Mouse (Mus musculus) liver (tissue): ENCODE measurements around the gene Bmp2.

Experiments used
- DNase-seq: peaks from one replicate; pipeline ENCODE4 v3.0.0-alpha.2; 2020; ENCODE audit warnings: mixed read lengths

Bmp2 gene

GRCm38 (mm10) chr2:133552031-133552841 is at the start of gene Bmp2:
Gene Bmp2 (plus strand): TSS chr2:133552159.
- peak; percentile 52 for DNase-seq

DNA sequence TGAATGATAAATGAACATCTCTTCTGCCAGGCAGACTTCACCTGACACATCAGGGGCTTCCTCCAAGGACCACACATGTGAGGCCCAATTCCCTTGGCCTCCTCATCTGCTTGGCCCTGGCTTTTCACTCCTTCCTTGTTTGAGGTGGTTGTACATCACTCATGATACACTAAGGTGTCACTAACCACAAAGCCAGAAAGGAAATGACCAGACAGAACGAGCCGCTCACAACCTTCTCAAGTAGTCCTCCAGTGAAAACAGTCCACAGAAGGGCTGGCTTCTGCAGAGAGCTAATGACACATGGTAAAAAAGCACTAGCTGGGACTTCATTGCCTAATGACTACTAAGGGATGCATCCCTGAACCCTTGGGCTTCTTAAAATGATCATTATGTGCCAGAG is 46.3 kb upstream of the Bmp2 start:
- DNase-seq: no peak

DNA sequence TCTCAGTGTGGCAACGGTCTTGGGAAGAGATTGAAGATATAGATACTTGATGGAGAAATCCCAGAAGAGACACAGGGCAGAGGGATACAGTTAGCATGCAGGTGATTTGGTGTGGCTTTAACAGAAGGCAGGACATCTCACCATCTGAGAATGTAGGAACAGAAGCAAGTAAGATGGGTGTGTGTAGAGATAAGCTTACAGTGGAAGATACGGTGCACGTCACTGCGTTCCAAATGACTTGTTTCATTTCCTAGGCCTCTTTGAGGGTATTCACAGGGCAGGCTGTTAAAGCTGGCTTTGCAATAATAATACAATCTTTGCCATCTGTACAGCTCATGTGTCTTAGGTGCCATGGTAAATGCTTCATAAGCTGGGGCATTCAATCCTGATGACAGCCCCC is 44.9 kb upstream of the Bmp2 start:
- no peak for DNase-seq

- DNase-seq: no peak
Measured at GRCm38 (mm10) chr2:133509141-133509540, 42.8 kb upstream of the Bmp2 start.

DNA sequence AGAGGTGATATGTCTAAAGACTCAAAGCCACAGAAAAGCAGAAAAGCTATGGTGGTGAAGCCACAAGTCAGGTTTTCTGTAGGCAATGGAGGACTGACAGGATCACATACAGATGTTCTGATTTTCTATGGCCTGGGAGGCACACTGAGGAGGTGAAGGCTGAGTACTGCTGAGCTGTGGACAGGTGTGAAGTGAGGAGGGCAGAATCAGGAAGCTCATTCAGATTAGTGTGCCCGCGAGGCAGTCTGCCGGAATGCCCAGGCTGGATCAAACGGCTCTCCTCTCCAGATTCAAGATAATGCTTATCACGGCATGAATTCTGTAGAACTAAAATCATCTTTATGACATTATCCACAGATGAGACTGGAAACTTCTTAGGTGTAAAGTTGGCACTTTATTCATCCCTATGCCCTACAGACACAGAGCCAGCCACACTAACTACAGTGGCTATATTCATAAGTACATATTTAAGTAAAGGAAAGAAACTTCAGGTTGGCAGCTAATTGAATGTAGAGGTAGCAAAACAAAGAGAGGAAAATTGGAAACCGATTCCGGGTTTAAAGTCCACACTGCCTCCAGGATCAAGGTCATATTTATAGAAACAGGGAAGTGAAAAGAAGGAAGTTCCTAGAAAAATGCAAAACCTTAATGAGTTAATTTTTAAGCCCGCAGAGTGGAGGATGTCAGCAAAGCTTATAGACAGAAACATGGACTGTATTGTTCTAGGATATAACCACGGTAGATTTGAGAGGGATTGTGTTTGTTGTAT is 40.8 kb upstream of the Bmp2 start:
- DNase-seq: no peak

- no peak for DNase-seq
Measured at GRCm38 (mm10) chr2:133516331-133517046, 35.5 kb upstream of the Bmp2 start.

DNA sequence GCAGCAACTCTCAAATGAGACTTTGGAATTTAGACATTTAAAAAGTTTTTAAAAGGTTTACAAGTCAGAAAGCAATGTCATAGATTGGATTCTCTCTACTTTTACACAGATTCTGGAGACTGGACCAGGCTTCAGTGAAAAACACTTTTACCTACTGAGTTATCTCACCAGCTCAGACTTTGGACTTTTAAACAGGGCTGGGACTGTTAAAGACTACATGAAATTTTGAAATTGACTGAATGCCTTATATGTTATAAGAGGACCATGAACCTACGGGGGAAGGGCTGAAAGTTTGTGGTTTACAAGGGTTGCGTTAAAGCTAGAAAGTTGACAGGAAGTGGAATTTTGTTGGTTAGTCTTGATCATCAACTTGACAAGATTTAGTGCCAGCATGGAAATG is 34.1 kb upstream of the Bmp2 start:
- DNase-seq: no peak

DNA sequence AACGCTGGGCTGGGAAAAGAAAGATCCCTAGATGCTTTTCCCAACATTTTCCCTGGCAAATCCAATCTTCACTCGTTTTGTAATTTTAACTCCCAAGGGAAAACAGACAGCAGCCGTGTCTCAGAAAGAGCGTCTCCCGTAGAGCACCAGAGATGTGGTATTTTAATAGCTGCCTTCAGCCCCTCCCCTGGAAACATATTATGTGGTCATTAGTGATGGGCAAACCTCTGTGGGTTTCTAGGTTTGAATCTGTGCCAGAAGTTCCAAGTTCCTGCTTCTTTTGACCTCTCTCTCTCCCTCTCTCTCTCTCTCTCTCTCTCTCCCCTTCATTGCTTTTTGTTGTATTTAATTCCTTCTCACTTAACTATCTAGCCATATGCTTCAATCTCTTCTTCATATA is 30.8 kb upstream of the Bmp2 start:
- no peak for DNase-seq

DNA sequence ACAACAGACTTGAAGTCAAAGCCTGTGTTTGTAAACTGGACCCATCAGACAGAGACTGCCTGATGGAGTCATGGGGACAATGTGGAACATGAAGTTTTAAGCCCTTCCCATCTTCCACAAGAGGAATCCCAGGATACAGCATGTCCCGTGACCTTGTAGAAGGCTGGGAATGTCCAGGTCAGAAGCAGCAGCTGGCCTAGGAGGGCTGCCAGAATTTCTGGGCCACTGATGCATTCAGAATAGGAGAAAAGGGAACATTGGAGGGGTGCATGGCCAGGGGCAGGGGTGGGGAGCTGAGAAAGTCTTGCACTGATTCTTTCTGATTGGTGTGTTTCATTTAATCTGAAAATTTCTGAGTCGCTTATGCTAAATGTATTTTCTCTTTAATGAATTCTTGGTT is 29.8 kb upstream of the Bmp2 start:
- no peak for DNase-seq

GRCm38 (mm10) chr2:133525621-133526181 is 26.3 kb upstream of the Bmp2 start:
- no peak for DNase-seq

DNA sequence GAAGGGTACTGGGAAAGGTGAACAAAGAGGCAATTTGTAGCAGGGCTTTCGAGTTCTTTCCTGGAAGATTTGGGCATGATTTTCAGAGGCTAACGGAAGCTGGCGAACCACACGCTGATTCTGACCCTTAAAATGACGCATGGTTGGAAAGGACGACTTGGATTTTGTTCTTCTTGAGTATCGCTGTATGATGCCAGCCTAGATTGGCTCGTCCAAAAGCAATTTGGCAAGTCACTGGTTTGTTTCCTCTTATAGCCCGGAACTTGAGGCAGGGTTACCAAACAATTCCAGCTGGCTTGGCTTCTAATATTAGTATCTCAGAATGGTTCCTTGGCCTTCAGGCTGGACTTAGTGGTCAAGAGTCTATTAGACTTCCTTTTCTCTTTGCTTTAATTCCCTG is 22.6 kb upstream of the Bmp2 start:
- DNase-seq: no peak

DNA sequence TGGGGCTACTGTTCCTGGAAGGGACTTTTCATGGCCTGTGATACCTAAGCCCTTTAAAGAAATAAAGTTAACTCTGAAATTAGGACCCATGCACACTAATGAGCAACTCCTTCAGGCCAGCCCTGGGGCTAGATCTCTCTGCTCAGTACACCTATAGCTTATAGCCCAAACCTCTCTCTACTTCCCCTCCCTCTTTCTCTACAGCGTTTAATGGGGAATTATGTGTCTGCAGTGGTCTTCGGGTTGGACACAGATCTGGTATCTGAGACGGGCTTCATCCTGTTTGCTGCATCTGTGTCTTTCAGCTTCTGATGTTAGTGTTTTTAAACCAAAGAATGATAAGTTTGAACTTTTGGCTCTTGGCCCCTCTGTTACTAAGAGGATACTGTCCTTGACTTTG is 18.9 kb upstream of the Bmp2 start:
- no peak for DNase-seq

DNA sequence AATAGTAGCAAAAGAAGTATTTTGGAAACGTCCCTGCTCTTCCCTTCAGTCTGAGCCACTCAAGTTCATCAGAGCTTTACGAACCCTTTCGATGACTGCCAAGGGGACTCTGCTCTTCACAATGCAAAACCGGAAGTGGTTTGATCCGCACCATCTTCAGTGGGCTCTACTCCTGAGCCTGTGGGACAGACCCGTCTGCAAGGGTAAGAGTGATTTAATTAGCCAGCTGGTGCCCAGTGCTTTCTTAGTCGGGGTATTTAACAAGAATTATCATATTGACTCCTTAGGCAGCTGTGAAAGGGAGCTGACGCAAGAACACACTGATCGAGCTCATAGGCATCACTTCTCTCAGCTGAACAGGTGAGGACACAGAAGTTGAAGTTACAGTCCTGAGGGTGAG is 16.5 kb upstream of the Bmp2 start:
- DNase-seq: no peak

GRCm38 (mm10) chr2:133536812-133537211 is 15.1 kb upstream of the Bmp2 start:
- no peak for DNase-seq

- no peak for DNase-seq
Measured at GRCm38 (mm10) chr2:133540702-133541101, 11.3 kb upstream of the Bmp2 start.

GRCm38 (mm10) chr2:133550238-133550682 is 1.7 kb upstream of the Bmp2 start:
- DNase-seq: peak; percentile 38

DNA sequence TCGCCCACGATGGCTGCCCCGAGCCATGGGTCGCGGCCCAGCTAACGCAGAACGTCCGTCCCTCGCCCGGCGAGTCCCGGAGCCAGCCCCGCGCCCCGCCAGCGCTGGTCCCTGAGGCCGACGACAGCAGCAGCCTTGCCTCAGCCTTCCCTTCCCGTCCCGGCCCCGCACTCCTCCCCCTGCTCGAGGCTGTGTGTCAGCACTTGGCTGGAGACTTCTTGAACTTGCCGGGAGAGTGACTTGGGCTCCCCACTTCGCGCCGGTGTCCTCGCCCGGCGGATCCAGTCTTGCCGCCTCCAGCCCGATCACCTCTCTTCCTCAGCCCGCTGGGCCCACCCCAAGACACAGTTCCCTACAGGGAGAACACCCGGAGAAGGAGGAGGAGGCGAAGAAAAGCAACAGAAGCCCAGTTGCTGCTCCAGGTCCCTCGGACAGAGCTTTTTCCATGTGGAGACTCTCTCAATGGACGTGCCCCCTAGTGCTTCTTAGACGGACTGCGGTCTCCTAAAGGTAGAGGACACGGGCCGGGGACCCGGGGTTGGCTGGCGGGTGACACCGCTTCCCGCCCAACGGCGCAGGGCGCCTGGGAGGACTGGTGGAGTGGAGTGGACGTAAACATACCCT is 995 bp downstream of the Bmp2 start:
- peak; percentile 7 for DNase-seq

- DNase-seq: no peak
Measured at GRCm38 (mm10) chr2:133553911-133554285, 1.9 kb downstream of the Bmp2 start.

DNA sequence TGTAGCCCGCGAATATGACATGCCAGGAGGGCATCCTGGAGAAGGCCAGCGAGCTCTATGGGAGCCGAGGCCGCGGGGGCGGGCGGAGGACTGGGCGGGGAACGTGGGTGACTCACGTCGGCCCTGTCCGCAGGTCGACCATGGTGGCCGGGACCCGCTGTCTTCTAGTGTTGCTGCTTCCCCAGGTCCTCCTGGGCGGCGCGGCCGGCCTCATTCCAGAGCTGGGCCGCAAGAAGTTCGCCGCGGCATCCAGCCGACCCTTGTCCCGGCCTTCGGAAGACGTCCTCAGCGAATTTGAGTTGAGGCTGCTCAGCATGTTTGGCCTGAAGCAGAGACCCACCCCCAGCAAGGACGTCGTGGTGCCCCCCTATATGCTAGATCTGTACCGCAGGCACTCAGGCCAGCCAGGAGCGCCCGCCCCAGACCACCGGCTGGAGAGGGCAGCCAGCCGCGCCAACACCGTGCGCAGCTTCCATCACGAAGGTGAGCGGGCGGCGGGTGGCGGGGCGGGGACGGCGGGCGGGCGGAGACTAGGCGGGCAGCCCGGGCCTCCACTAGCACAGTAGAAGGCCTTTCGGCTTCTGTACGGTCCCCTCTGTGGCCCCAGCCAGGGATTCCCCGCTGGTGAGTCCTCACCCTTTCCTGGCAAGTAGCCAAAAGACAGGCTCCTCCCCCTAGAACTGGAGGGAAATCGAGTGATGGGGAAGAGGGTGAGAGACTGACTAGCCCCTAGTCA is 2.5 kb downstream of the Bmp2 start:
- peak; percentile 46 for DNase-seq

GRCm38 (mm10) chr2:133564248-133564886 is 12.4 kb downstream of the Bmp2 start:
- no peak for DNase-seq

- DNase-seq: no peak
Measured at GRCm38 (mm10) chr2:133565424-133565823, 13.5 kb downstream of the Bmp2 start.
